Mouse (Mus musculus): ENCODE data around the gene Ginm1. TPM values are rescaled to one million over a fixed set of nuclear protein-coding genes. Genes with fewer than 3 reads are reported as not detected.

The Ginm1 gene
- 10 to 100 TPM; 50.3 to 78.4 TPM for polyA plus RNA-seq (2017; shearing (Covaris generic))

DNA sequence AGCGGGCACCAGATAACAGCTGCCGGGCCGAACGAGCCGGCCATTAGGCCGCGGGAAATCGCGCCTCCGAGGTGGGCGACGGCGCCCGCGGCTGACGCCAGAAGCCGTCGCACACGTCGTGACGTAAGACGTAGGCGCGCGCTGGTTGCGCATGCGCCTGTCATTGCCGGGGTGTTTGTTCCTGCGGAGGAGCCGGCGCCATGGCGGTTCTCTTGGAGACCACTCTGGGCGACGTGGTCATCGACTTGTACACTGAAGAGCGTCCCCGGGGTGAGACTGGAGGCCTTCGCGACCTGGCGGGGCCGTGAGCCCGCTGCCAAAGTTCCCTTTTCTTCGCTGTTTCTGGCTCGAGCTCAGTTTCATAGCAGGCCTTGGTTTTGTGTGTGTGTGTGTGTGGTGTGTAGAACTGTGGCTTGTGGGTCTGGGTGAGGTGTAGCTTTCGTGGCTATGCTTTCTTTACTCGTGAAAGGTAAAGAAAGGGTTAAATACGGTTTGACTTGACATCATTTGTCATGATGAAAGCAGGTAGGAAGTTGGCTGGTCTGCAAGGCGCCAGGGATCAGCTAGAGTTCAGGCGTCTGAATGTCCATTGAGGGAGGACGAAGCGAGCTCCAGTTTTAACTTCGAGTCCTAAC lies at the start of gene Ginm1, which contains the start of gene Ppil4:
Gene Ginm1 (minus strand): TSS at position 74 of the 635 bp plus-strand sequence.
Gene Ppil4 (plus strand): TSS at position 141 of the 635 bp plus-strand sequence.

DNA sequence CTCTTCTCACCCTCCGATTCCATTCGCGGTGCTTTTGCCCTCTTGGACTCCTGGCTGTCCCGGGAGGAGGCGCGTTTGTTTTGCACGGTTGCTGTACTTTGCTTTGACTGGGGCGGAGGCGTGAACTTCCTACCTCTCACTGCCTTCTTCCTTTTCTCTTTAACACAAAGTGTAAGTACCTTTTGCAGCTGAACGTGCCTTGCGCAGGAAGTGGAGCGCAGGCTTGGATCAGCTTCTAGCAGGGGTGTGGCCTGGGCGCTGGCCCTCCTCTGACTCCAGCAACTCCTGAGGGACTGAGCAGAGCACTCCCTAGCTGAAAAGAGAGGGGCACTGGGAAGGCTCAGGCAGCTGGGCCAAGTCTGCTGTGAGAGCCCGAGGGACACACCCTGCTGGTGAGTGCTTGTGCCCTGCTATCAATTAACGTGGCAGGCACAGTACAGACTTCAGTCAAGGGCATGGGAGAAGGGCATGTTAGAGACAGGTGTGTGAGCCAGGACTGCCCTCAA lies 39.6 kb upstream of the Ginm1 start, which contains the start of gene Zc3h12d:
Gene Zc3h12d (plus strand): TSS at position 300 of the 506 bp plus-strand sequence.

GRCm38 (mm10) chr10:7725751-7726500 lies 66.7 kb downstream of the Ginm1 start, which contains the start of gene Katna1:
Gene Katna1, plus strand, starts transcription at chr10:7726000.

Other genes with a start within 250 kb of the Ginm1 start
- gene Lrp11, start 203.0 kb downstream of the Ginm1 start, polyA plus RNA-seq (2017; shearing (Covaris generic)) = 1 to 10 TPM in 1 of 2 experiments, under 1 TPM in 1; 0.54 to 1.7 TPM
- gene Nup43, start 125.3 kb downstream of the Ginm1 start, polyA plus RNA-seq (2017; shearing (Covaris generic)) = 10 to 100 TPM; 11.6 to 24.6 TPM
- gene Pcmt1, start 111.7 kb downstream of the Ginm1 start, polyA plus RNA-seq (2017; shearing (Covaris generic)) = 100 to 1,000 TPM in 1 of 2 experiments, 10 to 100 TPM in 1; 89.8 to 105 TPM
- gene Lats1, start 111.6 kb downstream of the Ginm1 start, polyA plus RNA-seq (2017; shearing (Covaris generic)) = 10 to 100 TPM in 1 of 2 experiments, 1 to 10 TPM in 1; 6.8 to 10.2 TPM
- gene Katna1, start 66.8 kb downstream of the Ginm1 start, polyA plus RNA-seq (2017; shearing (Covaris generic)) = 10 to 100 TPM; 74.4 to 80.0 TPM
- 10 to 100 TPM; 62.4 to 85.9 TPM for gene Ppil4, start 67 bp upstream of the Ginm1 start, polyA plus RNA-seq (2017; shearing (Covaris generic))
- gene Zc3h12d, start 39.6 kb upstream of the Ginm1 start, polyA plus RNA-seq (2017; shearing (Covaris generic)) = 10 to 100 TPM; 18.2 to 38.2 TPM
- gene Tab2, start 163.4 kb upstream of the Ginm1 start, polyA plus RNA-seq (2017; shearing (Covaris generic)) = 10 to 100 TPM; 15.8 to 16.6 TPM